Mouse (Mus musculus) adrenal gland, adult 18-20 months (tissue): ENCODE data around the gene Ttll5. TPM values are rescaled to one million over a fixed set of nuclear protein-coding genes. Genes with fewer than 3 reads are reported as not detected.
A peak's percentile ranks its signal among the peaks of the same experiment; 100 is the strongest.

Experiments
- DNase-seq, 2 experiments: peaks; one replicate each; pipeline ENCODE4 v3.0.0; 2021 to 2022; ENCODE audit warnings: low spot score in 2 of 2
- total RNA-seq, 2 experiments: library from RNA; stranded (reverse); gene quantifications; 1 replicate in 1 of 2; 2 replicates in 1 of 2; pipeline ENCODE4 v1.2.3; 2021

Gene Ttll5
- total RNA-seq, 2 experiments from 2014 or later, result 19.2 to 20.2 TPM

DNA sequence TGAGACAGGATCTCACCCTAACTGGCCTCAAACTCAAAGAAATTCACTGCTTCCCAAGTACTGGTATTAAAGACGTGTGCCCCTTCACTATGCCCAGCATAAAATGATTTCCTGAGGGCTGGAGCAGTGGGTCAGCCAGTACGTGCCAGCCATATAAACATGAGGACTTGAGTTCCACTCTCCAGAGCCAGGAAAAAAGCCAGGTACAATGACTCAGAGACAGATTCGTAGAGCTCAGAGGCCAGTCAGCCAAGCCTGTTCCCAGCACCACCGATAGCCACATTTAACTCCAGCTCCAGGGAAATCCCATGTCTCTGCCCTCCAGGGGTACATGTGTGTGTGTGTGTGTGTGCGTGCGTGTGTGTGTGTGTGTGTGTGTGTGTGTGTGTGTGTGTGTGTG, 215.3 kb downstream of the Ttll5 start:
- DNase-seq, result no peak

DNA sequence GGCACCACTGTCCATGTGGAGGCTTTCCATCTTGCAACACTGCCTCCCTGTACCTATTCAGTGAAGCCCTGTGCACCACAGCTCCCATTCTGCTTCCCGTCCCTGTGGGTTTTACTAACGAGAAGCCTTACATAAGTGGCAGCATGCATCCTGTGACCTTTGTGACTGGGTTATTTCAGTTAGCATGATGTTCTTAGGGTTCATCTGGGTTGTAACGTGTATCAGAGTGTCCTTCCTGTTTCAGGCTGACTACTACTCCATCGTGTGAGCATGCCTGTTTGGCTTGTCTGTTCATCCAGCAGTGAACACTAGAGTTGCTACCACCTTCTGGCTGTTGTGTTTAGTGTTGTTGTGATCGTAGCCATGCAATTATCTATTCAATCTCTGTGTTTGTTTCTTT, 221.7 kb downstream of the Ttll5 start:
- no peak for DNase-seq

DNA sequence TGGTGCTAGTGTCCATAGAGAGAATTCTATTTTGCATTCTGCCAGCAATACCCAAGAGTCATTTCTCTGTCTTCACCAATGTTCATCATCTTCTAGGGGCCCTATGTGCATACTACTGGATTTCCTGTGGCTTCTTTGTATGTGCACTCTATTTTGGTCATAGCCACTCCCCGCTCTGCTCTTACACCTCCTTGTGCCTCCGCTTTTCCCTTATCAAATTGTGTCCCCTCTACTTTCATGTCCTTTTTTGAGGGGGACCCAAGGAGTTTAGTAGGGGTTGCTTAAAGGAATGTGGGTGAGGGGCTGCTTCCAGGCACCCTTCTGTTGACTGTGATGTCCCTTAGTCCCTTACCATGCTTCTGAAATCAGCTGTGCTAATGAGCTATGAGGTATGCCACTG, 222.3 kb downstream of the Ttll5 start:
- no peak for DNase-seq

DNA sequence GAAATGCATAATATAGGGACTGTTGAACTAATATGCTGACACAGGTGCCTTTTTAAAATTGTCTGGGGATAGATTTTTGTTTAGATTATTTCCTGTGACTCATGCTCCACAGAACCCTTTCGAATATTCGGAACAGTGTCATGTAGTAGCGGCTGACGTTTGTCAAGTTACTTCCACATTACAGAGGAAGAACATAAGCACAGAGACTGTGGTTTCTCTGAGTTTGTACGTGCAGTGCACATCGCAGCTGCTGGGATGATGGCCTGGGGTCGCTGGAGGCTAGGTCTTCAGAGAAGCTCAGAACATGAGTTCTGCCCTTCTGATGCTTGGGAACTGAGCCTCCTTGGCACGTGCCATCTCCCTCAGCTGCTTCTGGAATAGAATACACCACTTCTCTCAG, 222.9 kb downstream of the Ttll5 start:
- no peak for DNase-seq

DNA sequence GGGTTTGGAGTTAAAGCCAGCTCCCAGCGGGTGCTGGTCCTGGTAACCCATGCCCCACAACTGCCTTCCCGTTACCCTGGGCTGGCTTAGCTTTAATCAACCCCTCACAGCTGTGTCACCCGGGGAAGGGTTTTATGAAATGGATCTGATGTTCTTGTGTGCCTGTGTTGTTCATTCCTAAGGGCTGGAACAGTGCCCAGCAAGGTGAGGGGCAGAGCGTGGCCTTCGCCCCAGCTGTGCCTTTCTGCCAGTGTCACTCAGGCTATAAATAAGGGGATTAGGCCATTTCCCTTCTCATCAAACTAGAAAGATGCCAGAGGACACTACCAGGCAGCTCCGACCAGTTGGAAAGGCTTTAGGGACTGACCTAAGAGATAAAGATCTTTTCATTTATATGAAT, 225.4 kb downstream of the Ttll5 start:
- no peak for DNase-seq

DNA sequence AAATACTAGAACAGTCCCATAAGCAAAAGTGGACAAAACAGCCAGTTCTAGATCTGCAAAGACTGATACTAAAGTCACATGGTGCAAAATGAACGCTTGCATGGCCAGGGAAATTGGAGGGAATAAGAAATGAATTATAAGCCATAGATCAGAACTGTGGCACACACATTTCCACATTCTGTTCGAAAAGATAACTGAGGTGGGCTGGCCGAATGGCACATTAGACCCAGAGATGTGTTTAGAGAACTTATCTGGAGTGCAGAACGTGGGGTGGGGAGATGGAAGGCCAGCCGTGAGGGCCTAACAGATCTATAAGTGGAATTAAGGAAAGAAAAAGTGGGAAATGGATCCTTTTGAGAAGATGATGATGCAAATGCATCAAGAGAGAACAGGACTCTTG, 227.0 kb downstream of the Ttll5 start:
- no peak for DNase-seq

DNA sequence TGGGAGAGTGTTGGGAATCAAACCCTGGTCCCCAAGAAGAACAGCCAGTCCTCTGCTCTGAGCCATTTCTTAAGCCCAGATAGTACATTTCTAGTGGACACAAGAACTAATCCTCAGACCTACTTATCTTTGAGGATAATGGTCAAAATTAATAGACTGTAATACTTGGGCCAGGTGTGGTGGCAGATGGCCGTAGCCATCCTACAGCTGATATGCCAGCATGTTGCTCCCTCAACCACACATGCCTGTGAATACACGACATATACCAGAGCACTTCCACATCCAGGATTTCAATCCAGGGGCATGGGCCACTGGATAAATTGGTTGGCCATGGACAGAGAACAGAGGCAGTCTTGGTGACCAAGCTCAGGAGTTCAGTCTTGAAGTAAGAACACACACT, 230.8 kb downstream of the Ttll5 start:
- no peak for DNase-seq

DNA sequence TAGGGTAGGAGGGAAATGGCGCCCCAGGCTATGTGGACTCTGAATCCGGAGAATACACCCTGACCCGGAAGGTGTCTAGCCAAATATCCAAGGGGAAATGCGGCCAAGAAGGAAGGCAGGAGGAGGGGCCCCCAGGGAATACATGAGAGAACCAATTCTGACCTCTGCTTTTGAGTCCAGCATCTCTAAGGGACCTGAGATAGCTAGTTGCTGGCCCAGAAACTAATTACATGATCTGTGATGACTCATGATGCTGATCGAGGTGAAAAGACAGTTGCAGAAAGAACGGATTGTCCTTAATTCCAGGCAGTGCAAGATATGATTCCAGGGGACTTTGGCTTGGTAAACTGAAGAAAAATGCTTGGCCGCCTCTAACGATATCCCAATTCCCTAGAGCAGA, 232.5 kb downstream of the Ttll5 start:
- no peak for DNase-seq

DNA sequence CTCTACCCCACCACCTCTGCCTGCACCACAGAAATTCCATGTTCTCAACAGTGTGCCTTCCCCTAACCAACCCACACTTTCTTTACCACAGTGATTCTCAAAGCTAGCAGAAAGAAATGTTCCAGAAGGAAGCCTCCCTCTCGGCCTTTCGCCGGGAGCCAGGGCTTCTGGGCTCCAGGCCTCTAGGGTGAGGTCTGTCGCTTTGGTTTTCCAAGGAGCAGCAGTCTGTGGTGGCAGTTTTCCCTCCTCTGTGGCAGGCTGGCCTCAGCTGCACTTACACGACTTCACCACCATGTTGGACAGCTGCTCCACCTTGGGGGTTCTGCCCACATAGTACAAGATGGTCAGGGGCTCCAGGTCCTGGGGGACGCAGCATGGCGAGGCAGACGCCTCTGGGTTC, 233.1 kb downstream of the Ttll5 start:
- no peak for DNase-seq

DNA sequence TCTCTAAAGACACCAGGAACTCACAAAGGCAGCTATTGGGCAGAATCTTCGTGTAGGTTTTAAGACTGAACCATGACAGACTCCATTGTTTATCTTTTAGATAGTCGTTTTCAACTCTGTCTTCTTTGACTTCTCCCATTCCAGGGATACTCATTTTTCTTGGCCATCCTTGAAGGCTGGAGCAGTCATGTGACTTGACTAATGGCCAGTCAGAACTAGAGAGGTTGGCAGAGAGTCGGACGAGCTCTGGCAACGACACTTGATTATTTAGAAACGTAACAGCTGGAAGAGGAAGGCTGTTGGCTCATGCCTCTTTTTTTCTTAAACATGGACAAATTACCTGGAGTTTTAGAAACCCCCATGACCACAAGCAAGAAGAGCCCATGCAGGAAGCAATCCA, 234.9 kb downstream of the Ttll5 start:
- DNase-seq, result no peak

DNA sequence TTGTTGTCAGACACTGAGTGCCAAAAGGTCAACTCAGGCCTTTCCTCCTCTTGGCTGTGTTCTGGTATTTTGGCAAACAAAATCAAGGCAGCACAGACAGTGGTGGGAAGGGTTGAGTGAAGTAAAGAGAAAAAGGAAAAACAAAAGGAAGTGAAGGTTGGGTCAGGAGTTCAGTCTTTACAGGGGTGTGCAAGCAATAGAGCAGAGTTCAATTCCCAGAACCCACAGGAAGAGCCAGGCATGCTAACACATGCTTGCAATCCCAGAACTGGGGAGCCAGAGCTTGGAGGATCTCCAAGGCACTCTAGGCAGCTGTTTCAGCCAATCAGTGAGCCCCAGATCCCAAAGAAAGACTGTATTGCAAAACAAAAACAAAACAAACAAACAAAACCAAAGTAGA, 240.3 kb downstream of the Ttll5 start:
- no peak for DNase-seq

DNA sequence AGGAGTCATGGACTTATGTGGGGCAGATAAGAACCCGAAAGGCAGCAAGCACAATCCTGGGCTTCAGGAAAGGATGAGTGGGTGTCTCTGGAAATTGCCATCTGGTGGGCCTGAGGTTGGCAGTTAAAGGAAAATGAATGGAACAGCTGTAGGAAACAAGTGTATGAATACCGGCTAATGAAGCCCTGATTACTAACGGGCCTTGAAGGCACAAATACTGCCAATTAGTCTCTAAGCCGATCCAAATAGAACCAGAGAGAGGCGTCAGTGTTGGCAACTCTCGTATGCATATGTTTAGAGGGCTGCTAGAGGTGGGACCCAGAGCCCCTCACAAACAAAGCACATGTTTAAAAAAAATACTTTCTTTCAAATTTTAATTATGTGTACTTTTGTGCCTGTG, 247.0 kb downstream of the Ttll5 start:
- DNase-seq, result no peak

DNA sequence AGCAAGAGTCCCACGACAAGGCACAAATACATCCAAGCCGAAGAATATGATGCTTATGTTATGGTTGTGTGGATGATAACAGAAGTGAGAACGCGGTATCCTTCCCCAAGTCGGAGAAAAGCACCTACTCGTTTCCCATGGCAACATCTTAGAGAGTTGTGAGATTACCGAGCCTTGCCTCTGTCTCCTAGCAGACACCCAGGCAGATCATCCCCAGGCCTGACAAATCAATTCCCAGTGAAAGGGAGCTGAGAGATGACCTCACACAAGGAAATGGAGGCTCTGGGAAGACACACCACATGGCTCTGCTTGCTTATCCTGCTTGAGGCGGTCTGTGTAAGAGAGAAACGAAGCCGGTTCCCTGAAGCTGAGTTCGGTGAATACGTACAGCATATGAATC, 250.2 kb downstream of the Ttll5 start:
- DNase-seq, result no peak

DNA sequence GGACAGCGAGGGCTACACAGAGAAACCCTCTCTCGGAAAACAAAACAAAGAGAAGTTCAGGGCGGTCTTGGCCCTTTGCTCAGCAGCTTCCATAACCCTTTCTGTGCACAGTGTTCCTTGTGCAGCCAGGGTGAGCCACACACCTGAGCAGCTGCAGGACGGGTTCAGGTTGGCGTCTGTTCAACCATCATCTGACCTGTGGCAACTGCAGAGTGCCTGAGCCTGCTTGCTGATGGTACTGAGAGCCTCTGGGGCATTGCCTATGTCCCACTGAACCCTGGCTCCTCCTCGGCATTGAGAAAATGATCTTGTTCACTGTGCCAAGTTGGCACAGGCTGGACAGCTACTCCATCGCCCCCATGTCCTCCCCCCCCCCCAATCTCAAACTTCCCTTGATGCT, 250.9 kb downstream of the Ttll5 start:
- DNase-seq, result no peak

DNA sequence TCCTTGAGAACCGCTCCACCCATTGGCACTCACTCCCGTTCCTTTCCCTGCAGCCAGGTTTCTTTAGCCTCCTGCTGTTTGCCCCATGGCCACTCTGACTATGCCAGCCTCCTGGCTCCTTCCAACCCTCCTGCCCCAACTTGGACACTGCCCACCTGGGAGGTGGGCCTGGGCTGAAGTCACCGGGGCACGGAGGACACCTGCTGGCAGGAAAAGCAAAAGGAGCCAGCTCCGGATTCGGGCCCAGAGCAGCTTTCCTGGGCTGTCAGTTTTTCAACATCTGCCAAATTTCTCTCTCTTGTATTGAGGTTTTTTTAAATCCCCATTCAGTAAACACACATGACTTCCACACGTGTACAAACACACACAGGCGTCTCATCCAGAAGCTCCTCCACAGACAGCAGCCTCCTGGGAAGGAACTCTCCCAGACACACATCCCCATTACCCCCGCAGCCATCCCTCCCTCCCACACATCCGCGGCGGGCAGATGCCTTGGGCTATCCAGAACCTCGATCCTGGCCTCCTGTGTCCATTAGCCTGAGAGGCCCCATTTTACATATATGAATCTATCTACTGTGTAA, 252.0 kb downstream of the Ttll5 start:
- no peak for DNase-seq

DNA sequence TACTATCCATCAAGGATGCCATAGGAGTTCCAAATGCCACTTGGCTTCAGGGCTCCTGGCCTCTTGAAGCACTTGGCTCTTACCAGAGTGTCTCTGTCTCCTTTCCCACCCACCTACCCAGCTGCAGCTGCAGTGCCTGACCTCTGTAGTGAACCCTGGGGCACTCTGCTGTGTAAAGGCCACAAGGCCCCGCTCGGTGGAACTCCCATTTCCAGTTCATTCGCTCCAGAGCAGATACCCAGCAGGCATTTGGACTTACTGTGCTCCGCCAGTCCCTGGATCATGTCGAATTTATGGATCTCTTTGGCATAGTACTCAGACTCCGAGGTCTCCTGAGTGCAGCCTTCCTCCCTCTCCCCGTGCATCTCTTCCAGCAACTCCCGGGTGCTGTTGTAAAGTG, 252.9 kb downstream of the Ttll5 start:
- peak in 1 of 2 experiments; percentile 6 for DNase-seq

DNA sequence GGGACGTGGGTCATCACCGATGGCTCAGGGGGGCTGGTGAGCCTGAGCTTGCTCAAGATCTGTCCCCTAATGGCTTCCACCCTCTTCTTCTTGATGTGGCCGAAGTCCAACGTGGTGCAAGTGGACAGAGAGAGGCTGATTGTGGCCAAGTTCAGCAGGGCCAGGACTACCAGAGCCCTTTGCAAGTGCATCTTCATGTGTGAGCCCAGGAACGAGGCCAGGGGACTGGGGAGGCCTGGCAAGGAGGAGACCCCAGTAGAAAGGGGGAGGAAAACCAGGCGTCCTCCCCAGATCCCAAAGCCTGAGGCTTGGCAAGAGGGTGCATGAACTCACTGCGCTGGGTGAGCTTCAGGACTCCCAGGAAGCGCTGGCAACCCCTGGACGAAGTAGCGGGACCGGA, 253.3 kb downstream of the Ttll5 start:
- DNase-seq, result no peak

DNA sequence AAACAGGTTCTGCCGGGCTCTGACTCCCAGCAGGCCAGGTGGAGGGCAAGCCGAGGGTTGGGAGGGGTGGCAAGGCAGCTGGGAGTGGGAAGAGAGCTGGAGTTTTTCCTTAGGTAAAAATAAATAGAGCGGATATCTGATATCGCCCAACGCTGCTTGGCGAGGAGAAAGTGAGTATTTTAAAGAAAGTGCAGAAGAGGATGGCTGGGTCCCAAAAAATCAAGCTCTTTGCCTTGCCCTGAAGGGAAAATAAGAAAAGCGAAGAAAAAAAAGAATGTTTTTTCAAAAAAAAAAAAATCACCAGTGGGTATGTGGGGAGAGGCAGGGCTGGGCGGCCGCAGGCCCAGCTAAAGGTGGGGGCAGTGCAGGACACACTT, 253.7 kb downstream of the Ttll5 start:
- no peak for DNase-seq

DNA sequence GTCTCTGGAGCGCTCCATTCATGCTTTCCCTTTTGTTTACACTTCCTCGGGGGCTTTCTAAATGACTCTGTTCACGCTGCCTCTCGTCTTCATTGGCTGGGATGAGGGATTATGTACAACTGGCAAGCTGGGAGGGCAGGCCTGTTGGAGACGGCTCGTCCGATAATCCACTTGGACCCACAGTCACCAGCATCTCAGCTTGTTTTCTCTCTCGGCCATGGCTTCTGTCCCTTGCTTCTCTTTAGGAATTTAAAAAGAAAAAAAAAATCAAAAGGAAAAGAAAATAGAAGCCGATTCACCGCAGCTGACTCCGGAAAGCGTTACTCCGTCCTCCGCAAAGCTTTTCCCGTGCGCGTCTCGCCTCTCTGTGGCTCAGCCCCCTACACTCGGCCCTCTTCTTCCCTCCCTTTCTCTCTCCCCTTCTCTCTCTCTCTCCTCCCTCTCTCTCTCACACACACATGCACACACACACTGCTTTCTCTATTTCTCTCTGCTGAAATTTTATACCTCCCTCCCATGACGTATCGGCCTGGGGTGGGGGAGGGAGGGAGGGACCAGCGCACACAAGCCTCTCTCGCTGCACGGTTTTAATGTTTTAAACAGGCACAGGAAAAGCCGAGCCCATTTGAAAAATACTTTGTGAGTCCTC, 254.2 kb downstream of the Ttll5 start, which contains the start of gene Tgfb3:
Tgfb3 (minus strand) TSS at position 489 of the 649 bp plus-strand sequence.
- DNase-seq, result peak in 1 of 2 experiments; percentile 45

DNA sequence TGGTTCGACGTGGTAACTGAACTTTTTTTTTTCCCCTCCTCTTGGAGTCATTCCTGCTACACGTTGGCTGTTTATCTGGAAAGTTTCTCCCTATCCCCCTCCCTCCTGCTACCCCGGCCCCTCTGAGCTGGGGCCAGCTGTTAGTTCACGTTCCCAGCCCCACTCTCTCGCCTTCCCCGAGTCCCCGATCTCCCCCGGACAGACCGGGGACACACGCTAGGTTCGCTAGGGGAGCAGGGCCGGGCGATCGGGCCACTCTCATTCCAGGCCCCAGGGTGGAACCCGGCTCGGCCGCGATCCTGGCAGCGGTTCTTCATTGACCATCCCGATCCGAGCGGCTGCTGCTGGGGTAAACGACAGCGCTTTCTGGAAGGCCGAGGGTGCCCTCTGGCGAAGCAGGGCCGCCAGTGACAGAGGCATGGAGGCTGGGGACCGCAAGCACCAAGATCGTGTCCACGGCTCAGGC, 254.8 kb downstream of the Ttll5 start:
- peak; percentile 92 to 93 for DNase-seq

DNA sequence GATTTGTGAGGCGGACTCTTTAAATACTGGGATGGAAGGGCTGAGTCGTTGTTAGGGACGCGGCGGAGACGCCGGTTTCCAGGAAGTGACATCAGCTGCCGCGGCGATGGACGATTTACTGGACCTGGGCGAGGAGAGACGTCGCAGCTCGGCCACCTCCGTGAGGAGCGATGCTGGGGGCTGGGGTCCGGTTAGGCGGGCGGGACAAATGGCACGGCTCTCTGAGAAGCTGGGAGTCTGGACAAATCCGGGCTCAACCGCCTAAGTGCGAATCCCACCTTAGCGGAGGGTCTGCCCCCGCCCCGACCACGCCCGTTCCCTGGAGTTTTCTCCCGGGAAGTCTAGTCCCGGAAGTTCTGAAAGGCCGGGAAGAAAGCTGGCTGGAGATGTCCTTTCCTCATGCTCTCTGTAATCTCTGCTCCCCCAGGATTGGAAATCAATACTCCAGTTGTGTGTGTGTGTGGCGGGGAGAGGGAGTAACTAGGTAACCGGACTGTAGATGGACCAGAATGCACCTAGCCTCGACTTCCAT, 258.1 kb downstream of the Ttll5 start, which contains the start of gene Ift43:
Ift43 (plus strand) TSS at position 61 of the 532 bp plus-strand sequence.
- peak; percentile 82 to 85 for DNase-seq

DNA sequence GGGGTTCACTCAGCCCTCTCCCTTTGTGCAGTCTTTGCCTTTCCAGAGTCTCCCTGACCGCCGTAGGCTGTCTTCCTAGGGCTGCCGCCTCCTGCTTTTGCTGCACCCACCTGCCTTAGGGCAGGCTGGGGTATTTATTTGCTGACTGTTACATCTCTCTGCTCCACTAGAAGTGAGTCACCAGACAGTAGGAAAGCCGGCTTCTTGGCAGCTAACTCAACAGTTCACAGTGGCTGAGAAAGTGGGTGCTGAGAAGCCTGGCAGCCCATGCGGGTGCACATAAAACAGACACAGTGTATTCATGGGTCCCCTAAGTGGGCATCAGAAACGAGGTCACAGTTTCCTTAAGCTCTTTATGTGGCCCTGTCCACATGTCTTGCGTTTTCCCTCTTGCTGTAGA, 261.4 kb downstream of the Ttll5 start:
- no peak for DNase-seq

DNA sequence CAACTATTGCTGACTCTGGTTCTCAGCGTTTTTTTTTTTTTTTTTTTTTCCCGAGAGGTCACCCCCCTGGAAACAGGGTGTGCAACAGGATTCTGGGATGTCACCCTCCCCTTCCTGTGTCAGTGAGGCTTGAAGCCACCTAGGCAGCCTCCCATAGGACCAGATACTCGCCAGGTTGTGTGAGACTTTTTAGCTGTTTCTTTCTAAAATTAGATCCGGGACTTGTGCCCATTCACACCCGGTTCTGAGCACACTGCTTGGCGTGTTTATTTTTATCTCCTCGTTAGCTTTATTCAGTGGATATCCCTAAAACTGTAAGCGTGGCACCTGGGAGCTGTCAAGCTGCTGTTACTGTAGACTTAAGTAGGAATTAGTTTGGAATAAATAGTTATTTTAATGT, 262.1 kb downstream of the Ttll5 start:
- DNase-seq, result no peak
